In the genomic region with DNA sequence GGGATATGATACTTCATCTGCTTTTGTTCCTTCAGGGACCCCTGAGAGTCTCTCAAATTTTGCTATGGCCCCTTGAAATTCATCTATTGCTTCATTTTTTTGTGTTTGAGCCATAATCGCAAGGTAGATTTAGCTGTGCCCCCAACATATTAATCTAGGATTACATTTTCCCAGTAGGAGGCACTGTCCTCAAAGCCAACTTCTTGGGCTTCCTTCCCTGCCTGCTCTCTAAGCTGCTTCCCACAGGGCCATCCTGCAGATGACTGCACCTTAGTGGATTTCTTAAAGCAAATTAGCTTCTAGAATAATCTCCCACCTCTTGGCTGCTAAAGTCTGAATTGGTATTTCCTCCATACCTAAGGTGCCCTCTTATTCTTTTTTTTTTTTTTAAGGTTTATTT, we compare ENCODE assay signal across 13 mouse cellular contexts. TPM values are rescaled to one million over a fixed set of nuclear protein-coding genes. Genes with fewer than 3 reads are reported as not detected.
DNase-seq lines count a peak whose midpoint lies in the region; ATAC-seq and TF ChIP-seq lines count a peak whose summit lies in the region.
"Had no signal": no experiment of that assay in that cellular context is flagged by ENCODE, and none has a peak within 500 bp of the region (broad histone marks: within the 10 kb centered on the region; RNA-seq: fewer than 3 reads in every experiment).

No protein-coding gene starts in this region.

- peak; percentile 29 for TF ChIP-seq CTCF in hindbrain, postnatal 0 days (IDR thresholded peaks at IDR 0.05; ENCODE audit: low read depth)

- H3K36me3 ChIP-seq in hindbrain, postnatal 0 days (ENCODE audit: insufficient read depth, low read length), result no peaks in the 10 kb centered on the region
- no peaks in the 10 kb centered on the region for H3K36me3 ChIP-seq in hindbrain, embryonic 10.5 days
- H3K36me3 ChIP-seq in midbrain, embryonic 14.5 days (ENCODE audit: control insufficient read depth, insufficient read depth, low read length), result no peaks in the 10 kb centered on the region
- H3K36me3 ChIP-seq in midbrain, embryonic 13.5 days, result no peaks in the 10 kb centered on the region
- no peaks in the 10 kb centered on the region for H3K36me3 ChIP-seq in hindbrain, embryonic 16.5 days (ENCODE audit: control insufficient read depth, insufficient read depth, low read length)
- H3K36me3 ChIP-seq: stomach, embryonic 15.5 days had no signal

- H3K27ac ChIP-seq in hindbrain, postnatal 0 days, result no peak overlapping the region
- no peak overlapping the region for H3K27ac ChIP-seq in hindbrain, embryonic 10.5 days
- H3K27ac ChIP-seq in midbrain, embryonic 14.5 days (replicated peaks; ENCODE audit: low read depth, low read length), result no peak overlapping the region
- H3K27ac ChIP-seq in midbrain, embryonic 13.5 days, result no peak overlapping the region
- H3K27ac ChIP-seq in hindbrain, embryonic 16.5 days (ENCODE audit: low read depth, low read length), result no peak overlapping the region
- H3K27ac ChIP-seq: stomach, embryonic 15.5 days had no signal

- no peak for ATAC-seq in hindbrain, postnatal 0 days
- no peak for ATAC-seq in midbrain, embryonic 14.5 days (ENCODE audit: low FRiP score, low TSS enrichment)
- no peak for ATAC-seq in midbrain, embryonic 13.5 days
- ATAC-seq in hindbrain, embryonic 16.5 days, result no peak
- ATAC-seq: forebrain, embryonic 14.5 days had no signal

- 69% methylated on average over 1 of the region's 1 CpGs for WGBS in hindbrain, postnatal 0 days
- WGBS in hindbrain, embryonic 10.5 days, result 78% methylated on average over 1 of the region's 1 CpGs
- whole genome bisulfite sequencing in midbrain, embryonic 14.5 days, result 70% methylated on average over 1 of the region's 1 CpGs
- WGBS in midbrain, embryonic 13.5 days, result 78% methylated on average over 1 of the region's 1 CpGs
- 92% methylated on average over 1 of the region's 1 CpGs for WGBS in hindbrain, embryonic 16.5 days

- H3K27me3 ChIP-seq in hindbrain, postnatal 0 days (ENCODE audit: insufficient read depth, low read length), result no peaks in the 10 kb centered on the region
- H3K27me3 ChIP-seq in hindbrain, embryonic 10.5 days (ENCODE audit: insufficient read depth, poor library complexity, severe bottlenecking), result no peaks in the 10 kb centered on the region
- no peaks in the 10 kb centered on the region for H3K27me3 ChIP-seq in midbrain, embryonic 14.5 days (ENCODE audit: control insufficient read depth, insufficient read depth, low read length)
- no peaks in the 10 kb centered on the region for H3K27me3 ChIP-seq in midbrain, embryonic 13.5 days
- no peaks in the 10 kb centered on the region for H3K27me3 ChIP-seq in hindbrain, embryonic 16.5 days (replicated peaks; ENCODE audit: control insufficient read depth, insufficient read depth, low read length)
- H3K27me3 ChIP-seq: stomach, embryonic 15.5 days had no signal

- no peak for DNase-seq in hindbrain, postnatal 0 days (ENCODE audit: low spot score)
- DNase-seq in hindbrain, embryonic 10.5 days (ENCODE audit: low spot score), result no peak
- DNase-seq in midbrain, embryonic 14.5 days, result peak; percentile 24
- peak; percentile 54 for DNase-seq in NIH3T3 (ENCODE audit: low read depth)
- DNase-seq in retina, postnatal 1 day, result peak; percentile 51
- DNase-seq in left cerebral cortex, postnatal 10 days (ENCODE audit: extremely low spot score in 1 of 2, low spot score in 2 of 2), result no peak
- DNase-seq: kidney, postnatal 4 days; lung, postnatal 14 days had no signal

- H3K4me2 ChIP-seq in hindbrain, postnatal 0 days (ENCODE audit: low read depth, low read length), result no peak overlapping the region
- H3K4me2 ChIP-seq in midbrain, embryonic 14.5 days (ENCODE audit: low read length), result no peak overlapping the region
- H3K4me2 ChIP-seq in midbrain, embryonic 13.5 days (replicated peaks), result no peak overlapping the region
- no peak overlapping the region for H3K4me2 ChIP-seq in hindbrain, embryonic 16.5 days (ENCODE audit: low read length)
- H3K4me2 ChIP-seq: stomach, embryonic 15.5 days had no signal

- H3K4me1 ChIP-seq in hindbrain, postnatal 0 days (ENCODE audit: insufficient read depth, low read length), result no peaks in the 10 kb centered on the region
- H3K4me1 ChIP-seq in hindbrain, embryonic 10.5 days (replicated peaks), result peaks cover 9% of the 10 kb centered on the region
- peaks cover 9% of the 10 kb centered on the region; the same call in 1 of the 2 replicates for H3K4me1 ChIP-seq in midbrain, embryonic 14.5 days (ENCODE audit: control insufficient read depth, insufficient read depth, low read length)
- H3K4me1 ChIP-seq in midbrain, embryonic 13.5 days (replicated peaks), result peaks cover 13% of the 10 kb centered on the region
- H3K4me1 ChIP-seq in hindbrain, embryonic 16.5 days (ENCODE audit: control insufficient read depth, insufficient read depth, low read depth, low read length), result peaks cover 8% of the 10 kb centered on the region
- H3K4me1 ChIP-seq: stomach, embryonic 15.5 days had no signal

- intact Hi-C loops in left cerebral cortex, postnatal 10 days (cut with DNase I), result no loop called here

- no peak overlapping the region for H3K4me3 ChIP-seq in hindbrain, postnatal 0 days (ENCODE audit: low read length)
- no peak overlapping the region for H3K4me3 ChIP-seq in hindbrain, embryonic 10.5 days
- no peak overlapping the region for H3K4me3 ChIP-seq in midbrain, embryonic 14.5 days (replicated peaks; ENCODE audit: low read depth, low read length)
- H3K4me3 ChIP-seq in midbrain, embryonic 13.5 days (replicated peaks), result no peak overlapping the region
- H3K4me3 ChIP-seq in hindbrain, embryonic 16.5 days (ENCODE audit: low read length), result no peak overlapping the region
- H3K4me3 ChIP-seq: myocyte; stomach, embryonic 15.5 days had no signal

- no peak overlapping the region for H3K9ac ChIP-seq in hindbrain, postnatal 0 days (replicated peaks; ENCODE audit: low read length)
- no peak overlapping the region for H3K9ac ChIP-seq in midbrain, embryonic 14.5 days (replicated peaks; ENCODE audit: low read length)
- H3K9ac ChIP-seq in midbrain, embryonic 13.5 days (replicated peaks), result no peak overlapping the region
- no peak overlapping the region for H3K9ac ChIP-seq in hindbrain, embryonic 16.5 days (ENCODE audit: low read depth, low read length)
- H3K9ac ChIP-seq: stomach, embryonic 15.5 days had no signal

- no peaks in the 10 kb centered on the region for H3K9me3 ChIP-seq in hindbrain, postnatal 0 days (ENCODE audit: low read length)
- H3K9me3 ChIP-seq in hindbrain, embryonic 10.5 days, result no peaks in the 10 kb centered on the region
- no peaks in the 10 kb centered on the region for H3K9me3 ChIP-seq in midbrain, embryonic 14.5 days (ENCODE audit: control insufficient read depth, low read length)
- no peaks in the 10 kb centered on the region for H3K9me3 ChIP-seq in midbrain, embryonic 13.5 days
- H3K9me3 ChIP-seq in hindbrain, embryonic 16.5 days (ENCODE audit: control insufficient read depth, low read length), result no peaks in the 10 kb centered on the region
- H3K9me3 ChIP-seq: stomach, embryonic 15.5 days had no signal

RNA-seq across cellular contexts. Expression of a gene that starts 3.5 kb away (rescaled TPM):
- 32.2 and 49.2 TPM in 2 replicates for total RNA-seq in hindbrain, postnatal 0 days (2014; rRNA removed)
- polyA plus RNA-seq in hindbrain, postnatal 0 days (2015; fragmentation: Nextera tagmentation; extraction: Ambion mirVana), result 288 and 322 TPM in 2 replicates
- polyA plus RNA-seq in hindbrain, embryonic 10.5 days (2016; fragmentation: Nextera tagmentation; extraction: Ambion mirVana), result 215 and 355 TPM in 2 replicates
- 251 and 296 TPM in 2 replicates for polyA plus RNA-seq in midbrain, embryonic 14.5 days (2014; fragmentation: Nextera tagmentation; extraction: Ambion mirVana)
- polyA plus RNA-seq in midbrain, embryonic 13.5 days (2015; fragmentation: Nextera tagmentation; extraction: Ambion mirVana), result 370 and 407 TPM in 2 replicates
- 212 and 239 TPM in 2 replicates for polyA plus RNA-seq in hindbrain, embryonic 16.5 days (2015; fragmentation: Nextera tagmentation; extraction: Ambion mirVana)
- total RNA-seq in left cerebral cortex, postnatal 10 days (2021), result 100 to 1,000 TPM; 138 to 143 TPM

RNA-seq across cellular contexts. Expression of a gene that starts 27.5 kb away (rescaled TPM):
- total RNA-seq in hindbrain, postnatal 0 days (2014; rRNA removed), result 10.9 and 14.1 TPM in 2 replicates
- polyA plus RNA-seq in hindbrain, postnatal 0 days (2015; fragmentation: Nextera tagmentation; extraction: Ambion mirVana), result 39.4 TPM in 2 replicates
- polyA plus RNA-seq in hindbrain, embryonic 10.5 days (2016; fragmentation: Nextera tagmentation; extraction: Ambion mirVana), result 39.0 and 45.9 TPM in 2 replicates
- 27.7 and 29.7 TPM in 2 replicates for polyA plus RNA-seq in midbrain, embryonic 14.5 days (2014; fragmentation: Nextera tagmentation; extraction: Ambion mirVana)
- 33.2 and 35.1 TPM in 2 replicates for polyA plus RNA-seq in midbrain, embryonic 13.5 days (2015; fragmentation: Nextera tagmentation; extraction: Ambion mirVana)
- 31.1 and 34.8 TPM in 2 replicates for polyA plus RNA-seq in hindbrain, embryonic 16.5 days (2015; fragmentation: Nextera tagmentation; extraction: Ambion mirVana)
- total RNA-seq in left cerebral cortex, postnatal 10 days (2021), result 10 to 100 TPM; 12.3 to 14.8 TPM

RNA-seq across cellular contexts. Expression of a gene that starts 36.1 kb away (rescaled TPM):
- 104 and 130 TPM in 2 replicates for total RNA-seq in hindbrain, postnatal 0 days (2014; rRNA removed)
- 71.8 and 83.3 TPM in 2 replicates for polyA plus RNA-seq in hindbrain, postnatal 0 days (2015; fragmentation: Nextera tagmentation; extraction: Ambion mirVana)
- polyA plus RNA-seq in hindbrain, embryonic 10.5 days (2016; fragmentation: Nextera tagmentation; extraction: Ambion mirVana), result 23.1 and 23.2 TPM in 2 replicates
- polyA plus RNA-seq in midbrain, embryonic 14.5 days (2014; fragmentation: Nextera tagmentation; extraction: Ambion mirVana), result 75.3 and 85.9 TPM in 2 replicates
- polyA plus RNA-seq in midbrain, embryonic 13.5 days (2015; fragmentation: Nextera tagmentation; extraction: Ambion mirVana), result 59.8 and 60.0 TPM in 2 replicates
- polyA plus RNA-seq in hindbrain, embryonic 16.5 days (2015; fragmentation: Nextera tagmentation; extraction: Ambion mirVana), result 96.3 and 98.2 TPM in 2 replicates
- total RNA-seq in left cerebral cortex, postnatal 10 days (2021), result 100 to 1,000 TPM; 130 to 143 TPM

RNA-seq across cellular contexts. Expression of a gene that starts 39.2 kb away (rescaled TPM):
- 32.5 and 35.1 TPM in 2 replicates for total RNA-seq in hindbrain, postnatal 0 days (2014; rRNA removed)
- polyA plus RNA-seq in hindbrain, postnatal 0 days (2015; fragmentation: Nextera tagmentation; extraction: Ambion mirVana), result 15.3 and 17.5 TPM in 2 replicates
- polyA plus RNA-seq in hindbrain, embryonic 10.5 days (2016; fragmentation: Nextera tagmentation; extraction: Ambion mirVana), result 10.9 and 13.6 TPM in 2 replicates
- 26.0 and 26.9 TPM in 2 replicates for polyA plus RNA-seq in midbrain, embryonic 14.5 days (2014; fragmentation: Nextera tagmentation; extraction: Ambion mirVana)
- polyA plus RNA-seq in midbrain, embryonic 13.5 days (2015; fragmentation: Nextera tagmentation; extraction: Ambion mirVana), result 20.6 and 21.4 TPM in 2 replicates
- polyA plus RNA-seq in hindbrain, embryonic 16.5 days (2015; fragmentation: Nextera tagmentation; extraction: Ambion mirVana), result 13.4 and 15.8 TPM in 2 replicates
- total RNA-seq in left cerebral cortex, postnatal 10 days (2021), result 100 to 1,000 TPM; 132 to 142 TPM

Comparison
In these comparisons a context has a peak if more than half of its experiments do, and no peak if none do; other contexts are left out.
1. DNase-seq: peak in midbrain, embryonic 14.5 days (single experiment), NIH3T3 (single experiment) and retina, postnatal 1 day (single experiment); none in hindbrain, postnatal 0 days (single experiment), hindbrain, embryonic 10.5 days (single experiment) and left cerebral cortex, postnatal 10 days (0 of 2).